Mouse (Mus musculus) ES-E14 (cell line): ENCODE data around the gene Prkaca.

Source experiments
- CHD2 ChIP-seq: IDR thresholded peaks from 2 replicates; pipeline ENCODE4 v1.6.1; 2014; ENCODE audit warnings: mild to moderate bottlenecking, low read depth, low read length, inconsistent platforms
- HCFC1 ChIP-seq: IDR thresholded peaks from 2 replicates; pipeline ENCODE4 v1.6.1; 2012; ENCODE audit warnings: low read length, inconsistent platforms, borderline replicate concordance; ENCODE audit not compliant: insufficient read depth

DNA sequence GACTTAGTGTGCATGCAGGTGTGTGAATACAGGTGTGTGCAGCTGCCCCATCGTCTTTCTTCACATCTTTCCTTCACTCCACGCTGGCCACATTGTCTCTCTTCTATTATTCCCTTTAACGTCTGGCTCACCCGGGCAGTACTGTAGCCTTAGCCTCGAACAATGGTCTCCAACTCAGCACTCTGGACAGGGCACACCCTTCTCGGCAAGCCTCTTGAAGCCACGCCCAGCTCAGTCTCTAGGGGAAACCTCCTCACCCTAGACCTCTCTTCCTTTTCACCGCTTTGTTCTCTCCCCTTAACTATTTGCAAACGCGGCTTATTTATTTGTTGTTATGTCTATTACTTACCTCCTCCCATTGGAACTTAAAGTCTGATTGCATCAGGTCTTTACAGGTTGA lies 54.7 kb downstream of the Prkaca start:
- TF ChIP-seq CHD2 (no peak), HCFC1 (no peak)
